Mouse (Mus musculus): ENCODE measurements around the gene Kcnj11. TPM values are rescaled to one million over a fixed set of nuclear protein-coding genes. Genes with fewer than 3 reads are reported as not detected.

Gene Kcnj11
- polyA plus RNA-seq (2017; shearing (Covaris generic)), result not detected

GRCm38 (mm10) chr7:46100563-46100962 is at the start of gene Kcnj11:
Gene Kcnj11 (minus strand): TSS chr7:46100764.

Other genes starting within 250 kb of the Kcnj11 start
- 119 TPM for gene Kdelr1, start 228.0 kb downstream of the Kcnj11 start, polyA plus RNA-seq (2017; shearing (Covaris generic))
- gene Grin2d, start 222.4 kb downstream of the Kcnj11 start, polyA plus RNA-seq (2017; shearing (Covaris generic)), result not detected
- 0.39 TPM for gene Syngr4, start 204.1 kb downstream of the Kcnj11 start, polyA plus RNA-seq (2017; shearing (Covaris generic))
- 7.9 TPM for gene Tmem143, start 203.8 kb downstream of the Kcnj11 start, polyA plus RNA-seq (2017; shearing (Covaris generic))
- 689 TPM for gene Emp3, start 179.4 kb downstream of the Kcnj11 start, polyA plus RNA-seq (2017; shearing (Covaris generic))
- 2.2 TPM for gene Ccdc114, start 176.7 kb downstream of the Kcnj11 start, polyA plus RNA-seq (2017; shearing (Covaris generic))
- not detected for gene Abcc6, start 70.5 kb downstream of the Kcnj11 start, polyA plus RNA-seq (2017; shearing (Covaris generic))
- gene Nomo1, start 67.1 kb downstream of the Kcnj11 start, polyA plus RNA-seq (2017; shearing (Covaris generic)), result 22.0 TPM
- gene Abcc8, start 79.3 kb upstream of the Kcnj11 start, polyA plus RNA-seq (2017; shearing (Covaris generic)), result not detected
- not detected for gene Ush1c, start 137.7 kb upstream of the Kcnj11 start, polyA plus RNA-seq (2017; shearing (Covaris generic))
- not detected for gene Otog, start 140.2 kb upstream of the Kcnj11 start, polyA plus RNA-seq (2017; shearing (Covaris generic))

Measured in activated CD4-positive, CD25-positive, alpha-beta regulatory T cell, adult 9 weeks (primary cell).